Mouse (Mus musculus) adrenal gland, adult 18-20 months (tissue): ENCODE measurements around the gene Cdca3. TPM values are rescaled to one million over a fixed set of nuclear protein-coding genes. Genes with fewer than 3 reads are reported as not detected.

Source experiments
- DNase-seq, 2 experiments: peaks; one replicate each; pipeline ENCODE4 v3.0.0; 2021 to 2022; ENCODE audit warnings: low spot score in 2 of 2
- total RNA-seq, 2 experiments: library from RNA; stranded (reverse); gene quantifications; 1 replicate in 1 of 2; 2 replicates in 1 of 2; pipeline ENCODE4 v1.2.3; 2021

The Cdca3 gene
- total RNA-seq, 2 experiments from 2014 or later = 0.77 to 2.7 TPM

- DNase-seq = peak; percentile 36 to 51
Measured at GRCm38 (mm10) chr6:124863658-124864298, 34.4 kb downstream of the Cdca3 start, which contains the start of gene Gpr162. Gpr162 (minus strand) TSS chr6:124863983.

GRCm38 (mm10) chr6:124865766-124866362, 36.5 kb downstream of the Cdca3 start:
- no peak for DNase-seq

GRCm38 (mm10) chr6:124866560-124866959, 37.2 kb downstream of the Cdca3 start:
- no peak for DNase-seq

GRCm38 (mm10) chr6:124874348-124874747, 45.0 kb downstream of the Cdca3 start:
- DNase-seq = no peak

GRCm38 (mm10) chr6:124879390-124879789, 50.0 kb downstream of the Cdca3 start:
- no peak for DNase-seq

GRCm38 (mm10) chr6:124881821-124882220, 52.5 kb downstream of the Cdca3 start:
- DNase-seq = no peak

Other genes with a start within 250 kb of the Cdca3 start
- 1 to 10 TPM; 2.0 to 2.8 TPM for gene C1s2, start 193.5 kb upstream of the Cdca3 start, total RNA-seq
- 100 to 1,000 TPM in 1 of 2 experiments, 10 to 100 TPM in 1; 92.9 to 108 TPM for gene Lpcat3, start 166.5 kb upstream of the Cdca3 start, total RNA-seq
- gene Emg1, start 117.4 kb upstream of the Cdca3 start, total RNA-seq = 10 to 100 TPM; 81.0 to 86.4 TPM
- 100 to 1,000 TPM; 285 to 301 TPM for gene Phb2, start 117.2 kb upstream of the Cdca3 start, total RNA-seq
- gene Ptpn6, start 90.8 kb upstream of the Cdca3 start, total RNA-seq = 10 to 100 TPM in 1 of 2 experiments, 1 to 10 TPM in 1; 9.8 to 11.5 TPM
- 100 to 1,000 TPM; 341 to 388 TPM for gene Grcc10, start 88.2 kb upstream of the Cdca3 start, total RNA-seq
- gene Gm45234, start 73.5 kb upstream of the Cdca3 start, total RNA-seq = not detected
- 10 to 100 TPM; 78.4 to 80.2 TPM for gene Atn1, start 73.0 kb upstream of the Cdca3 start, total RNA-seq
- gene Eno2, start 59.9 kb upstream of the Cdca3 start, total RNA-seq = 10 to 100 TPM; 19.8 to 37.7 TPM
- under 1 TPM in 1 of 2 experiments, not detected in 1; 0.90 TPM for gene Lrrc23, start 49.8 kb upstream of the Cdca3 start, total RNA-seq
- gene Spsb2, start 20.9 kb upstream of the Cdca3 start, total RNA-seq = 10 to 100 TPM; 17.3 to 18.9 TPM
- gene Tpi1, start 15.3 kb upstream of the Cdca3 start, total RNA-seq = 100 to 1,000 TPM; 383 to 517 TPM
- gene Usp5, start 63 bp upstream of the Cdca3 start, total RNA-seq = 100 to 1,000 TPM; 107 to 128 TPM
- 1 to 10 TPM; 9.2 to 9.6 TPM for gene Gnb3, start 10.7 kb downstream of the Cdca3 start, total RNA-seq
- gene P3h3, start 28.2 kb downstream of the Cdca3 start, total RNA-seq = 10 to 100 TPM; 24.1 to 24.4 TPM
- 1 to 10 TPM in 1 of 2 experiments, under 1 TPM in 1; 0.76 to 1.8 TPM for gene Gpr162, start 34.4 kb downstream of the Cdca3 start, total RNA-seq
- 1 to 10 TPM in 1 of 2 experiments, under 1 TPM in 1; 0.36 to 1.8 TPM for gene Cd4, start 58.7 kb downstream of the Cdca3 start, total RNA-seq
- gene Lag3, start 82.2 kb downstream of the Cdca3 start, total RNA-seq = 1 to 10 TPM; 1.4 to 2.6 TPM
- gene Ptms, start 90.6 kb downstream of the Cdca3 start, total RNA-seq = 100 to 1,000 TPM; 770 to 874 TPM
- gene Mlf2, start 101.8 kb downstream of the Cdca3 start, total RNA-seq = 100 to 1,000 TPM; 298 to 321 TPM
- gene Cops7a, start 136.0 kb downstream of the Cdca3 start, total RNA-seq = 100 to 1,000 TPM; 112 to 141 TPM
- 1 to 10 TPM; 1.6 to 3.0 TPM for gene Pianp, start 167.1 kb downstream of the Cdca3 start, total RNA-seq
- 10 to 100 TPM; 56.0 to 56.1 TPM for gene Zfp384, start 179.6 kb downstream of the Cdca3 start, total RNA-seq
- 10 to 100 TPM; 45.3 to 53.4 TPM for gene Ing4, start 210.2 kb downstream of the Cdca3 start, total RNA-seq
- 1 to 10 TPM; 7.8 to 9.6 TPM for gene Acrbp, start 220.1 kb downstream of the Cdca3 start, total RNA-seq
- under 1 TPM; 0.40 to 0.93 TPM for gene Lpar5, start 238.4 kb downstream of the Cdca3 start, total RNA-seq